ENCODE assay signal across 8 mouse cellular contexts in the genomic region with DNA sequence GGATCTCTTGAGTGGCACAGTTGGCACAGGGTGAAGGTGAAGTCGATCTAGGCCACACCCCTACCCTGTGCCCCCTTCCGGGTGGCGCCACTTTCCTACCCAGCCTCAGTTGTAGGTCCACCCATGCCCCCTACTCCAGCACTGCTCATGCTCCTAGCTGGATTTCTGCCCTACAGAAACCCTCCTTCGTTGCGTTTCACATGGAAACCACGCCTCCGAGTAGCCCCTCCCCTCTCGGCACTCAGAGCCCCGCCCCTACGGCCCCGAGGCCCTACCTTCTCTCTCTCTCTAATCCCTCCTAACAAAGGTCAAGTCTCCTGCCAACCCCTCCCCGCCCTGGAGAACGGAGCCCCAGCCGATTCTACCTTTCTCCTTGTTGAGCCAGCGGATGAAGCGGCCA. TPM values are rescaled to one million over a fixed set of nuclear protein-coding genes. Genes with fewer than 3 reads are reported as not detected.
DNase-seq lines count a peak whose midpoint lies in the region; ATAC-seq lines count a peak whose summit lies in the region.

No protein-coding gene starts in this region.

- DNase-seq in ovary, postnatal 36 days (ENCODE audit: low spot score) = peak; percentile 54
- DNase-seq in ovary, postnatal 10 days (ENCODE audit: low spot score) = no peak
- peak; percentile 77 for DNase-seq in limb, embryonic 11.5 days (ENCODE audit: low spot score)
- no peak for DNase-seq in layer of hippocampus, postnatal 36 days
- DNase-seq in frontal cortex, postnatal 14 days (ENCODE audit: low spot score in 2 of 2) = no peak
- no peak for DNase-seq in urinary bladder, postnatal 14 days (ENCODE audit: low spot score)

- H3K27me3 ChIP-seq in limb, embryonic 11.5 days (ENCODE audit: control insufficient read depth, insufficient read depth, low read length) = no peaks in the 10 kb centered on the region
- peaks cover 24% of the 10 kb centered on the region for H3K27me3 ChIP-seq in midbrain, embryonic 12.5 days

- H3K36me3 ChIP-seq in limb, embryonic 11.5 days (ENCODE audit: control insufficient read depth, insufficient read depth, low read length) = no peaks in the 10 kb centered on the region
- no peaks in the 10 kb centered on the region for H3K36me3 ChIP-seq in midbrain, embryonic 12.5 days

- 2% methylated on average over 16 of the region's 16 CpGs for WGBS in limb, embryonic 11.5 days
- 2% methylated on average over 16 of the region's 16 CpGs for WGBS in midbrain, embryonic 12.5 days

- H3K4me3 ChIP-seq in limb, embryonic 11.5 days (ENCODE audit: low read depth, low read length) = peak overlapping the region; percentile 10
- H3K4me3 ChIP-seq in midbrain, embryonic 12.5 days = peak overlapping the region; percentile 28

- no peak overlapping the region for H3K27ac ChIP-seq in limb, embryonic 11.5 days (replicated peaks; ENCODE audit: low read depth, low read length)
- H3K27ac ChIP-seq in midbrain, embryonic 12.5 days (replicated peaks) = no peak overlapping the region

- peak overlapping the region; percentile 30; the same call in 1 of the 2 replicates for H3K9ac ChIP-seq in limb, embryonic 11.5 days (ENCODE audit: low read length)
- H3K9ac ChIP-seq in midbrain, embryonic 12.5 days (replicated peaks) = peak overlapping the region; percentile 34; the same call in 1 of the 2 replicates

- H3K9me3 ChIP-seq in limb, embryonic 11.5 days (ENCODE audit: control insufficient read depth, low read length) = no peaks in the 10 kb centered on the region
- H3K9me3 ChIP-seq in midbrain, embryonic 12.5 days = no peaks in the 10 kb centered on the region

- H3K4me1 ChIP-seq in limb, embryonic 11.5 days (ENCODE audit: control insufficient read depth, insufficient read depth, low read length) = peaks cover 5% of the 10 kb centered on the region; the same call in 1 of the 2 replicates
- peaks cover 18% of the 10 kb centered on the region for H3K4me1 ChIP-seq in midbrain, embryonic 12.5 days

- peak; percentile 55 for ATAC-seq in granulocyte monocyte progenitor cell, adult 5-6 weeks (replicated peaks; ENCODE audit: poor library complexity, severe bottlenecking)
- ATAC-seq in limb, embryonic 11.5 days (ENCODE audit: insufficient number of reproducible peaks, low FRiP score, low TSS enrichment, low read depth) = 0 out of 2 replicates have a peak, but pooled peaks have one; percentile 53
- ATAC-seq in midbrain, embryonic 12.5 days (ENCODE audit: low FRiP score, low read depth) = peak; percentile 72; the same call in 1 of the 2 replicates

- H3K4me2 ChIP-seq in limb, embryonic 11.5 days (ENCODE audit: low read depth, severe bottlenecking) = peak overlapping the region; percentile 47
- H3K4me2 ChIP-seq in midbrain, embryonic 12.5 days (replicated peaks) = peak overlapping the region; percentile 53

RNA-seq across cellular contexts. Expression of a gene that starts 12.0 kb away (rescaled TPM):
- total RNA-seq in granulocyte monocyte progenitor cell, adult 5-6 weeks (2014; fragmentation: Nextera tagmentation) = not detected in 2 replicates
- not detected in 2 replicates for total RNA-seq in granulocyte monocyte progenitor cell, adult 5-6 weeks (2017)
- 0.24 and 0.27 TPM in 2 replicates for polyA plus RNA-seq in limb, embryonic 11.5 days (2014; fragmentation: Nextera tagmentation; extraction: Ambion mirVana)
- 0.39 and 0.40 TPM in 2 replicates for polyA plus RNA-seq in midbrain, embryonic 12.5 days (2016; fragmentation: Nextera tagmentation; extraction: Ambion mirVana)
- under 1 TPM in 1 of 2 experiments, not detected in 1; 0.90 TPM for total RNA-seq in layer of hippocampus, postnatal 36 days (2021)

Comparison
In these comparisons a context has a peak if more than half of its experiments do, and no peak if none do; other contexts are left out.
1. DNase-seq: peak in ovary, postnatal 36 days (single experiment) and limb, embryonic 11.5 days (single experiment); none in ovary, postnatal 10 days (single experiment), layer of hippocampus, postnatal 36 days (0 of 2), frontal cortex, postnatal 14 days (0 of 2) and urinary bladder, postnatal 14 days (single experiment).
2. Peak in every context shown above with its lines, with median percentiles within 50 percentile points of each other: ATAC-seq.